Mouse (Mus musculus) urinary bladder, postnatal 14 days (tissue): ENCODE data around the gene Rnft1.

Experiments used
- DNase-seq: peaks from one replicate; pipeline ENCODE4 v3.0.0; 2021; ENCODE audit warnings: low spot score

The Rnft1 gene

DNA sequence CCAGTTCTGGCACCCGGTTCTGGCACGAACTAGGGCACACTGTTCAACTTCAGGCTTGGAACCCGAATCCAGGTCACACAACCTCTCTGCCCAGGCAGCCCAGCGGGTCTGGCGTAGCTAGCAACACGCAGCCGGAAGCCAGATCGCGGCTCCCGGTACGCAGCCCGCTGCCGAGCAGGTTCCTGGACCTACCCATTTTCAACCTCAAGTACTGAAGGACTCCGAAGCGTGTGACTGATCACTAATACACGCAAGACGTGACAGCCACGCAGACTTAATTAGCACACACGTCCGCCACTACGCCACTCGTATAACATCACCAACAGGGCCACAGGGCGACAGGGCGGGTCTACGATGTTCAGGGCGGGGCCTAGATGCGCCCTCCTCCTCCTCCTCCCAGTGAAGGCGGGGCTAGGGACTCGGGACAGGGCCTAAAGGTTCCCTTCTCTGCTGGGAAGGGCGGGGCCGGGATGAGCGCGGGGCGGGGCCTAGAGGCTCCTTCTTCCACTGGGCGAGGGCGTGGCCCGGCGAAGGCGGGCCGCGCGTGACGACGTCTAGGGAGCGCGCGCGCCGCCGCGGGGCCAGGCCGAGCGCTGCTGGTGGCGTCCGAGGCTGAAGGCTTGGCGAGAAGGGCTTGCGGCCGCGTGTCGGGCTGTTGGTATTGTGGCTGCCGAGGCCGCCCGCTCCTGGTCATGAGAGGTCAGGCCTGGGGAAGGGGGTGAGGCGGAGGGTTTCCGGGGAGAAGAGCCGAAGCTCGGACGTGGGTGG, at the start of gene Rnft1:
Gene Rnft1, plus strand, starts transcription at position 557 of the 768 bp plus-strand sequence.
- peak; percentile 99 for DNase-seq

DNA sequence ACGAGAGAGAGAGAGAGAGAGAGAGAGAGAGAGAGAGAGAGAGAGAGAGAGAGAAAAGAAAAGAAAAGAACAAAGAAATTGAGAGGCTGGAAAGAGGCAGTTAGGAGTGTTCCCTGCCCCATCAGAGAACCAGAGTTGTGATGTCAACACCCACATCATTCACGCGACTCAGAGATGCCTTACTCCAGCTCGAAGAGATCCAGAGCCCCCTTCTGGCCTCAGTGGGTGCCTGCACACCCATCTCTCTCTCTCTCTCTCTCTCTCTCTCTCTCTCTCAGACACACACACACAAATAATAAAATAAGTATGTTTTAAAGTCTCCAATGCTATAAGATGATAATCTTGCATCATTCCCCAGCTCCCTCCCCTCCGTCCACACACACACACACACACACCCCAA, 47.6 kb upstream of the Rnft1 start:
- DNase-seq: peak; percentile 15

DNA sequence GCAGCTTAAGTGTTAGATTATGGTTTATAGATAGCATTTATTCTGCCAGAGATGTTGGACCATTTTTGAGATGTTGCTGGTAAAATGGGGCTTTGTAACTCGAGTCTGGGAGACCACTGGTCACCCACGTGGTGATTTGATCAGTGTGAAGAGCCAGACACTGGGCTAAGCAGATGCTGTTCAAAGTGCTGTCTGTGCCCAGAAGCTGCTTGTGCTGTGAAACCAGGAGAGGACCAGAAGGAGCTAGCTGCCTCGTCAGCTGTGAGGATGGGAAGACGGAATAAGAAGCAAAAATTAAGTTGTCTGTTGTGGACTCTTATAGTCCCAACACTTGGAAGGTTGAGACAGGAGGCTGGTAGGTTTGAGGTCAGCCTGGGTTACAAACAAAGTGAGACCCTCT, 46.2 kb upstream of the Rnft1 start:
- DNase-seq: no peak

GRCm38 (mm10) chr11:86440791-86441190, 43.7 kb upstream of the Rnft1 start:
- no peak for DNase-seq

GRCm38 (mm10) chr11:86453991-86454390, 30.5 kb upstream of the Rnft1 start:
- DNase-seq: no peak

- DNase-seq: no peak
Observed at GRCm38 (mm10) chr11:86457545-86457944, 26.9 kb upstream of the Rnft1 start.

DNA sequence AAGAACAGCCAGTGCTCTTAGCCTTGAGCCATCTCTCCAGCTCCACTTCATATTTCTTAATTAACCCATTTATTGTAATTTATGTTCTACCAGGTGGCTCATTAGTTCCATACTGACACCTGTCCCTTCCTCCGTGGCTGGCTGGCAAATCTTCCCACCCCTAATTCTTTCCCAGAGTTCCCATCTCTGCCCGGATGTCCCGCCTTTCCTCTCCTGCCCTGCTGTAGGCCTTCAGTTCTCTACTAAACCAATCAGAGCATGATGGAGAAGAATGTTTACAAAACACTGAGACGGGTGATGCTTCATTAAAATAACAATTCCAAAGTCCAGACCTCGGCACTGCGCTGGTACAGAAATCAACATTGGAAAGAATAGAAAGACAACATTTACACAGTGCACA, 25.6 kb upstream of the Rnft1 start:
- DNase-seq: no peak

DNA sequence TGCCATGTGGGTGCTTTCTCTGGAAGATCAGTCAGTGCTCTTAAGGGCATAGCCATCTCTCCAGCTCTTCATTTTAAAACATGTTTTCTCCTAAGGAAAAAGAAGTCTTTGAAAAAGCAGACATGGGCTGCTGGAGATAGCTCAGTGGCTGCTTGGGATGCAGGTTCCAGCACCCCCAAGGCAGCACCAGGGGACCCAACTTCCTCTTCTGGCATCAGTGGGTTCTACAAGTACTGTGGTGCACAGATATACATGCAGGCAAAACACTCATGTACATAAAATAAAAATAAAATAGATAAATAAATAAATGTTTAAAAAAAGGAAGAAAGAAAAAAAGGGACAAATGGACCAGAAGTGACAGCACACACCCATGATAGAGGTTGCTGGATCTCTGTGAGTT, 21.9 kb upstream of the Rnft1 start:
- no peak for DNase-seq

- DNase-seq: peak; percentile 73
Observed at GRCm38 (mm10) chr11:86464275-86464674, 20.2 kb upstream of the Rnft1 start.

GRCm38 (mm10) chr11:86468345-86468744, 16.1 kb upstream of the Rnft1 start:
- no peak for DNase-seq

DNA sequence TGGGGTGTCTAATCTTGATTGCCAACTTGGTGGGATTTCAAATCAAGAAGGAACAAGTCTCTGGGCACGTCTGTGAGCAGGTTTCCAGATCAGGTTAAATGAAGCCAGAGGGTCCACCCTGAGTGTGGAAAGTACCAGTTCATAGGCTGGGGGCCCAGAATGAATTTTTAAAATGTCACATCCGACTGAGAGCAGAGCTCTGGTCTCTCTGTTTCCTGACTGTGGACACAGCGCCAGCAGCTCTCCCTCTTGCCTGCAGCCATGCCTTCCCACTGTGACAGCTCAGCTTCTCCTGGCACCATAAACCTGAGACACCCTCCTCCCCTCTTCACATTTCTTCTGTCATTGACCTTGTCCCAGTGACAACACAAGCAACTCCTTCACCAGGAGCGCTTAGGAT, 15.5 kb upstream of the Rnft1 start:
- no peak for DNase-seq

DNA sequence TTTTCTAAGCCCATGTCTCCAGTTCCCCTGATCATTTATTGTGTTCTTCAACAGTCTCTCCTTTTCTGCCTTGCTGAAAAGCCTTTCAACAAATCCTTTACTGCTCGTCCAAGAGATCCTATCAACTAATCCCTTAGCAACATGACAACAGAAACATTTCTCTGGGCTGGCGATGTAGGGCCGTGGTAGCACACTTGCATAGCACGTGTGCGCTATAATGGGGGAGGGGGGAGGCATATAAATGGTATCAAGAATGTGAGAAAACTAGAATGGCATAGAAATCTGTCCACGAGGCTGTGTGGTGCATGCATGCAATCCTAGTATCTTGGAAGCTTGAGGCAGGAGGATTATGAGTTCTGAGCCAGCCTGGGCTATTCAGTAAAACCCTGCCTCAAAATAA, 12.7 kb upstream of the Rnft1 start:
- DNase-seq: no peak

DNA sequence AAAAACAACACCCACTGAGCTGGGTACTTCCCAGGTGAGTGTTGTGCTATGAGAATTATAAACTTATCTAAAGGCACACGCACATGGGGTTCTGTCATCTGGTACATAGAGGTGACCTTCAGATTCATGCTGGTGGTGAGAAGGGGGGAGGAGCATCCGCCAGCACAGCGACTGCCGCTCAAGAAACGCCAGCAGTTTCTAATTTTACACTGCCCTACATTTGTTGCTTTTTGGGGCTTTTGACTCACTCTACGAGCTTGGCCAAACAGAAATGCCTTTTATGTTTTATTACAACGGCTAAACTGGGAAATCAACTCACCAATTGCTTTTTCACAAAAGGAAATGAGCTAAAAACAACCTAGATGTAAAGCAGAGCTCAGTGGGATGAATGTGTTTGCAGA, 11.7 kb upstream of the Rnft1 start:
- DNase-seq: no peak

DNA sequence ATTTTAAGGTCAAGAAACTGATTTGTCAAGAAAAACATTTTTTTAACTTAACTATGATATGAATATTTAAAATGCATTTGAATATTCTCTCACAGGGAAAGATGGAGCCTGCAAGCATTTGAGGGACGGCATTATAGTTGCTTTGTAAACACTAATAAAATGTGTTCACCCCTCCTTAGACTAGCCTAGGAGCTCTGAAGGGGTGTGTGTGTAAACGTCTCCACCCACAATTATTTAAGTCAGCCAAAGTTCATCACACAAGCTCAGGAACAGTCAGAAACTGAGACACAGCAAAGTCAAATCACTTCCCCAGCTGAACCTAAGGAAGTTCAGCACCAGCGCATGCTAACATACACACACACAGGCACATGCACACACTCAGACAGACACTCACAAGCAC, 10.9 kb upstream of the Rnft1 start:
- DNase-seq: no peak

- peak; percentile 42 for DNase-seq
Observed at GRCm38 (mm10) chr11:86484910-86485510, 553 bp downstream of the Rnft1 start.

GRCm38 (mm10) chr11:86490782-86491181, 6.3 kb downstream of the Rnft1 start:
- DNase-seq: no peak

DNA sequence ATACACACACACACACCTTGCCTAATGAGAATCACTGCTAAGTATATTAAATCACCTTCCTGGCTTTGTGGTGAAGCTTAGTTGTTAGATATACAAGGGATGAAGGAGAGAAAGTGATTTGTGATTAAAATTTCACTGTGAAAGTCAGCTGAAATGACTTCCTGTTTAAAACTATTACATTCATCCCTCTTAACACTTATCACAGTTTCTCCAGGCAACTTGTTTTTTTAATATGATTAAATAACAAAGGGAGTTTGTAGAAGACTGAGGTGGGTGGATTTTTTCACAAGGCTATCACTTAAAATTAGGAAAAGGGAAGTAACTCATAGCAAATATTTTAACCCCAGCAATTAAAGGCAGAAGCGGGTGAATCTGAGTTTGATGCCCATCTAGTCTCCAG, 12.9 kb downstream of the Rnft1 start:
- DNase-seq: no peak

DNA sequence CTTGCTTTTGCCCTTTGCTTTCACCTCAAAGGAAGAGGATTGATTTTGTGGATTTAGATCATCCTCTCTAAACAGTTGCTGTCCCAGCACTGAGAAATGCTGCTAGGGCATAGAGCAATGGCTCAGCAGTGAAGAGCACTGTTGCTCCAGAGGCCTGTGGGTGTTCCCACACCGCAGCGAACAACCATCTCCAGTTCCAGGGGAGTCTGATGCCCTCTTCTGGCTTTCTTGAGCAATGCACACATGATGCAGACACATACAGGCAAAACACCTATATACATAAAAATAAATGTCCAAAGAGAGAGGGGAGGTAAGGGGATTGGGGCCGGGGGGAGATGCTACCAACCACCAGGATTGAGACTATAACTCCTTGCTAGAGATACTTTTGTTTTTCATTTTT, 13.5 kb downstream of the Rnft1 start:
- DNase-seq: no peak

DNA sequence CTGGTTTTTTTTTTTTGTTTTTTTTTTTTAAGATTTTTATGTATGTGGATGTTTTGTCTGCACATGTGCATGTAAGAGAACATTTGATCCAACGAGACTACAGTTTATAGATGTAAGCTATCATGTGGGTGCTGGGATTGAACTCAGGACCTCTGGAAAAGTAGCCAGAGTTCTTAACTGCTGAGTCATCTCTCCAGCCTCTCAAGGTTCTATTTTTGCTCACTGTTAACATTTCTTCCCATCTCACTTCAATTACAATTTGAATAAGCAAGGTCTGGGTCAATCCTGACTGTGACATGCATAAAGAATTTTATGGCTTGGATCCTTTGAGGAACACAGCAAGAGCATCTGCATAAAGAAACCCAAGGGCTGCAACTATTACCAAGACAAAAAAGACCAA, 16.3 kb downstream of the Rnft1 start:
- no peak for DNase-seq

DNA sequence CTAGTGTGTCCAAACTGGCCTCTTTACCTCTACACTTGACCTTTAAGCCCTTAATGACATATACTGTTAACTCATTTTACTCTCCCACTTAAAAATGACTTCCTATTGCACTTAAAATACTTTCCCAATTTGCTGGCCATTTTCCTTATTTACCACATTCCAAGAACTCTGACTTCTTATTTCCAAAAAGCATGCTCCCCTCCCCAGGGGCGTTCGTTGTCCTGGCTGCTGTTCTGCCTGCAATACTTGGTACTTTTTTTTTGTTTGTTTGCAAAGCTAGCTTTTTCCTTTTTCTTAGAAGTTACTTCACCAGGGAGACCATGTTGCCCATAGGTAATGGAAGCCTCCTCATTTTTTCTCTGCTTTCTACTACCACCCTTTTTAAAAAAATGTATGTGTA, 18.7 kb downstream of the Rnft1 start:
- no peak for DNase-seq

DNA sequence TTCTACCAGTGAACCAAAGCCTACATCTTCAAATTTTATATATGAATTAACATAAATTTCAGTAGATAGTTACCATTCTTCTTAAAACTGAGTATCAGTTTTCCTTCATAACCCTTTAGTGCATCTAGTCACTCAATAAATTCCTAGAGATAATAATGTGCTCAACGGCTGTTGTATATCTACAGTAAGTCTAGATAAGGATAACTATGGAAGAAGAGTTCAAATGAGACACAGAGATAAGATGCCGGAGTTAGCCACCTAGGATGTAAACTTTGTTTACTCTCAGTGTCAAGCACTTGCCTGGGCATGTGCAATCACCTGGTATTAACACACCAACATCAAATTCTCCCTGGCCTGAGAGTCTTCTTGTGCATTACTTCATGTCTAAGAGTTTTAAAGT, 22.9 kb downstream of the Rnft1 start:
- DNase-seq: no peak

GRCm38 (mm10) chr11:86507991-86508390, 23.5 kb downstream of the Rnft1 start:
- no peak for DNase-seq

DNA sequence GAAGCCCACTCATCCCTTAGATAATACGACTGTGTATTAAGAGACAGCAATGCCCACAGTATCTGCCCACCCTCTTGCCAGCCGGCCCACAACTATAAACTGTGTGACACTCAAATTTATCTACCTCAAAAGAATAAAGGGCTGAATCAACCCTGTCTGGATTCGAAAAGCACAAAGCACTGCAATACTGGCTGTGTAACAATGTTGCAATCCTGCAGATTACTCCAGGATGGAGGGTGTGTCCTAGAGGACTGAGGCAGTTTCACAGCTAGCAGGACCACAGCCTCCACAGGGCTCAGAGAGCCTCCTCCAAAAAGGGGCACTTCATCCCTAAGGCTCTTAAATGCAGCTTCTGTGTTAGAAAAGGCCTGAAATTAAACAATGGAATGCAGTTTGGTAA, 32.2 kb downstream of the Rnft1 start:
- no peak for DNase-seq

DNA sequence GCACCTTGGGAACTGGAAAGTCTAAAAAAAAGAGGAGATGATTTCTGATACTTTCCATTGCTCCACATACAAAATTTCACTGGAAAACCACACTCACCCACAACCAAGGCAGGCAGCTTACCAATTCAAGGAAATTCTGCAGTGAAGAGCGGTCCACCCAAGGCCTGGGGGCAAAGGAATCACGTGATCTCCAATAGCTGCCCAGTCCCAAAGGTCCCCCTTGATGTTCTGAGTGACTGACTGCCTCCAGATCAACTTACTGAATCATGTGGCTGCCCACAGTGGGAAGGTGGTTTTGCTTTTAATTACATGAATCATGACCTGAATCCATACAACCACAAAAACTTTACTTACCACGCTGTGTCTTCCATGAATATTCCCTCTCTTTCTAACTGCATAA, 32.8 kb downstream of the Rnft1 start:
- no peak for DNase-seq
